Mouse (Mus musculus) urinary bladder, postnatal 36 days (tissue): ENCODE measurements around the gene Nudt13.

Experiments
- DNase-seq, 2 experiments: peaks; one replicate each; pipeline ENCODE4 v3.0.0; 2022; ENCODE audit warnings: low spot score in 2 of 2, mixed read lengths in 1 of 2

Gene Nudt13

DNA sequence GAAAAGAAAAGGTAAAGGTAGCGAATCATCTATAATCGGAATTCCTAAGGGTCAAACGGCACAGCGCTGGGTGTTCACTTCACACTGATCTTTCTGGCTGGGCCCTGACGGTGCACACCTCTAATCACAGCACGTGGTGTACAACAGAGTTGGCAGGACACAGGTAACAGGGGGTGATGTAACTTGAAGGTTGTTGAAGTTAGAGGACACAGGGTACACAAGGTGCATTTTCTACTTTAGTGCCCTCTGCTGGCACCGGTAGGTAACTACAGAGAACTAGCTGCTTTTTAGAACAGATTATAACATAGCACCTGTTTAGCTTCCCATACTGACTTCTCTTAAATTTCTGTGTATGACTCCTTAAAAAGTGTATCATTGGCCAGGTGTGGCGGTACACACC lies 45.7 kb downstream of the Nudt13 start:
- no peak for DNase-seq

DNA sequence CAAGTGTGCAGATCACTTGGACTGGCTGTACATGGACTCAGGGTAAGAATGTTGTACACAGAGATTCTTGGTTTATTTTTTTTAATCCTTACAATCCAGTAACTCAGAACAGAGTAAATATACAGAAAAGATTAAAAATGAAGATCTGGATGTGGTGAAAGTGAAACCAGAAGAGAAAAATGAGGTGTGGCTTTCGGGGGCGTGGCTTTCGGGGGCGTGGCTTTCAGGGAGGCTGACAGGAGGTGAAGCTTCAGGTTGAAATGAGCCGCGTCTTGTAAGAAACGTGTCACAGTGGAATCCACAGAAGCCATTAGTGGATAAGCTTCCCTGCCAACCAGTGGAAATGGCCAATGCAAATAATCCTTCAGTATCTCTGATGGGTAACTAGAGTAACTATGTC lies 46.4 kb downstream of the Nudt13 start:
- DNase-seq: no peak

DNA sequence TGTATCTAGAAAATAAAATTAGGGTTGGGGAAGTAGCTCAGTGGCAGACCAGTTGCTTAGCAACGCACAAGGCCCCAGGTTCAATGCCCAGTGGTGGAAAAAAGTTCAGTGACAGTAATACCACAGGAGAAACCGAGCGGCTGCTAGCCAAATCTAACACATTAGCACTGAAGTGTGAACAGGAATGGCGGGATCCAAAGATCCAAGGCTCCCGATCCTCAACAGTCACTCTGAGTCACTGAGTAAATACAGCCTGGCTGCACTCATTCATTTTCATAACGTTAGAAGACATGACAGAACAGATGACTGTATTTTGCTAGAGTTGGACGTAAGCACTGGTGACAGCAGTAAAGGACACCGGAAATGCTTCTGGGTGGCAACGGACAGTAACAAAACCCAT lies 51.4 kb downstream of the Nudt13 start:
- DNase-seq: no peak

DNA sequence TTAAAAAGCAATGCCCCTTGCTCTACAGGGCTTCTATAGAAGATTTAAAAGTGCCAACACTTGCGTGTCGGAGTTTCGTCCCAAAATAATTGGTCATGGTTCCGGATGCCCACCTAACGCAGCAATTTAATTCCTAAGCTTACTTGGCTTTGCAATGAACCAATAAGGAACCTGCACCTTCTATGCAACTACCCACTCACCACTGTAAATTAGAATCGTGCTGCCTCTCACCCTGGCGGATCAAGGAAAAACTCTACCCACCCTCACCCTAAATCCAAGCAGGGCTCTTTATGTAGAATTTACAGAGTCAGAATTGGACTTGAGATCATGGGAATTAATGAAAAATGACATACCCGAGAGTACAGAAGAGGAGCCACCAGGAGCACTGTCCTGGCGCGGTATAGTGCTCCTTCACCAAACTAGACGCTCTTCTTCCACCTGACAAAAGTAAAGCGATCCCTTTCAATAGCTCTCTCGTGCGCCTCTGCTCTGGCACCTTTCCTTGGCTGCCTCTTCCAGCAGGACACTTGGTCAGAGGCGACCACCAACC lies 53.0 kb downstream of the Nudt13 start:
- no peak for DNase-seq

DNA sequence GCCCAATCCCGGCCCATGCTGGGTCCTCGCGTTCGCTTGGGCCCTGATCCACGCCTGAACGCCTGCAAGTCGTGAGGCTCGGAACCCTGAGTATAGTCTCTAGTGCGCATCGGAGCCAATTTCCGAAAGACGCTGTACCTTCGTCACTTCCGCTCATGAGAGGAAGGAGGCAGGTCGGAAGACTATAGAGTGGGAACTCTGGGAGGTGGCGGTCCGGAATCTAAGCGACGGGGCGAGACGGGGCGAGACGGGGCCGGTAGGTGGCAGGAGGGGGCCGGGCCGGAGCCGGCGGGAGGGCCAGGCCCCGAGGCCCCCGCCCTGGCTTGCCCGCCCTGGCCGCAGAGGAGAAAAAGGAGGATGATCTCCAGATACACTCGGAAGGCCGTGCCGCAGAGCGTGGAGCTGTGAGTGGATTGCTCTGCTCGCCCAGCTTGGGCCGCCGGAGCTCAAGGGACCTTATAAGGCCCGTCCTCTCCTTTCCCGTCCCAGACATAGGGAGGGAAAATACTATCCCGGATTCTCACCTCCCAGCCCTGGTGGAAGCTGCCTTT lies 53.6 kb downstream of the Nudt13 start, which contains the start of the genes Ecd and Fam149b:
TSS of gene Ecd (minus strand) at position 131 of the 551 bp plus-strand sequence.
TSS of gene Fam149b (plus strand) at position 172 of the 551 bp plus-strand sequence.
- DNase-seq: peak; percentile 90 to 92

DNA sequence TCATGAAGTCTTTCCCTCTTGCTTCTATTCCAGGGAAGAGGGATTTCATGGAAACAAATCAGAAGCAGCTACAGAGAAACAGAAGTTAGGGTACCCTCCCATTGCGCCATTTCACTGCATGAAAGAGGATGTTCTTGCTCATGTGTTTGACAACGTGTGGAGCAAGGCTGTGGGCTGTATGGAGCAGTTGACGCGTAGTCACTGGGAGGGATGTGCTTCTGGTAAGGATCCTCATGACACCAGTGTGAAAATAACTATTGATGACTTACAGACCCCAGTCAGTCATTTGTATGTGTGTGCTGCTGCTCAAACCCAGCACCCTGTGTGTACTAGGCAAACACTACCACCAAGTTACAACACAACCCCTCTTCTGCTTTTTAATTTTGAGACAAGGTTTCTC lies 68.7 kb downstream of the Nudt13 start:
- DNase-seq: no peak
